Mouse (Mus musculus) lung, adult 2 months (tissue): ENCODE measurements around the gene Aig1.

Experiments
- CTCF ChIP-seq: fragments of 200-500 bp; IDR thresholded peaks from 2 replicates; pipeline ENCODE4 v1.5.1; 2011; ENCODE audit warnings: mild to moderate bottlenecking, low read length, control low read depth; ENCODE audit not compliant: insufficient read depth
- POLR2A ChIP-seq: fragments of 200-500 bp; IDR thresholded peaks from 2 replicates; pipeline ENCODE4 v1.6.1; 2011; ENCODE audit warnings: low read depth, mild to moderate bottlenecking, control low read depth, low read length, borderline replicate concordance; ENCODE audit errors: extremely low read depth

- TF ChIP-seq CTCF (no peak), POLR2A (no peak)
Measured at GRCm38 (mm10) chr10:13855111-13855510, 13.7 kb downstream of the Aig1 start.
